Mouse (Mus musculus): ENCODE data around the gene Rdh5.
A peak's percentile ranks its signal among the peaks of the same experiment; 100 is the strongest.

The Rdh5 gene

GRCm38 (mm10) chr10:128929638-128930378 is 7.1 kb upstream of the Rdh5 start:
- DNase-seq, result peak; percentile 2 to 20

GRCm38 (mm10) chr10:128928356-128928755 is 5.7 kb upstream of the Rdh5 start:
- DNase-seq, result peak in 1 of 2 experiments; percentile 61

GRCm38 (mm10) chr10:128923935-128924334 is 1.2 kb upstream of the Rdh5 start, which contains the start of gene Bloc1s1:
Gene Bloc1s1 (minus strand): TSS chr10:128924035.
- DNase-seq, result no peak

- peak; percentile 94 to 96 for DNase-seq
These were observed 464 bp upstream of the Rdh5 start for GRCm38 (mm10) chr10:128923013-128923691.

GRCm38 (mm10) chr10:128921883-128922821 is 536 bp downstream of the Rdh5 start:
- no peak for DNase-seq

DNA sequence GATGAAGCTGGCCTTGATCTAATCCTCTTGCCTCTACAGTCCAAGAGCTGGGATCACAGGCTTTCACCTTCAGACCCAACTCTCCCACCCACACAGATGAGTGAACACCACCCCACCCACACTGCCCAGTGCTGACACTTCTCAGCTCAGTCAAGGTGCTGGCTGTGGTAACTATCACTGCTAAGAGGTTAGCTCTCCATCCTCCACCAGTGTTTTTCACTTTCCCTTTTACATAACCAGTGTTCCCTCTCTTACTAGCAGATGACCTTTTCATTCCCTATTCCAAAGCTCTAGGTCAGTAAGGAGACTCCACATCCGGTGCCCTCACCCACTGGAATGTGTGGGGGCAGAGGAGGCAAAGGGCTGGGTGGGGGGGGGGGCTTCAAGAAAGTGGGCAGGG is 1.4 kb downstream of the Rdh5 start:
- DNase-seq, result no peak

GRCm38 (mm10) chr10:128920736-128921161 is 1.9 kb downstream of the Rdh5 start:
- no peak for DNase-seq

- DNase-seq, result no peak
These were observed 2.7 kb downstream of the Rdh5 start for GRCm38 (mm10) chr10:128919966-128920365.

DNA sequence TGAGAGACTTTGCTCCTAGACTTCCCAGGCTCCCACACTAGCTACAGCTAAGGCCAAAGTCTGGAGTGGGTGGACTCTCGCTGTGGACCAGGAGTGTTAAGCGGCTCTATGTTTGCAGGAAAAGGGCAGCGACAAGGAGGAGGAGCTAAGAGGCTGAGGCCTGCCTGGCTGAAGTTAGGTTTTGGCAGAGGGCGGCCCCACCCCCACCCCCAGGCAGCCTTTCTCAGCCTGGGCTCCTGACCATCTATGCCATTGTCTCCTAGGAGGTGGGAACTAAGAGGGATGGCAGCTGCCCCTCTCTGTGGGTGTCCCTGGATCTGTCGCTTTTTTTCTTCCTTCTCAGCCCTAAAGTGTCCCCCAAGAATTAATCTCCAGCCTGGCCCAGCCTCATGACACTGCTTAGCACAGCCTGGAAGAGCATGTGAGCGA is 3.5 kb downstream of the Rdh5 start:
- DNase-seq, result peak; percentile 68 to 74

DNA sequence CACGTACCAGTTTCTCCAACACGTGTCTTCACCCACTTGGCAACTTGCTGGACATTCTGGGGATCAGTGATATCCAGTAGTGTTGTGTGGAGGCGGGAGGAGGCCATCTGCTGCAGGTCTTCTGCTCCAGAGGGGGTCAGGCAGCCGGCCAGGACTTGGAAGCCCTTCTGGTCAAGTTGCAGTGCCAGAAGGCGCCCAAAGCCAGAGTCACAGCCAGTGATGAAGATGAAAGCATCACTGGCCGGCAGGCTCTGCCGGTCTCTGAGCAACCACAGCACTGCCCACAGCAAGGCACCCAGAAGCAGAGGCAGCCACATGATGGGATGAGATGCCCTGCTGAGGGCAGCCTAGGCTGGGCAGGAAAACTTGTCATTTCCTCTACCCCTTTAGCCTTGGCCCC is 4.4 kb downstream of the Rdh5 start:
- peak; percentile 98 to 99 for DNase-seq

- no peak for DNase-seq
These were observed 5.3 kb downstream of the Rdh5 start for GRCm38 (mm10) chr10:128917400-128917799.

DNA sequence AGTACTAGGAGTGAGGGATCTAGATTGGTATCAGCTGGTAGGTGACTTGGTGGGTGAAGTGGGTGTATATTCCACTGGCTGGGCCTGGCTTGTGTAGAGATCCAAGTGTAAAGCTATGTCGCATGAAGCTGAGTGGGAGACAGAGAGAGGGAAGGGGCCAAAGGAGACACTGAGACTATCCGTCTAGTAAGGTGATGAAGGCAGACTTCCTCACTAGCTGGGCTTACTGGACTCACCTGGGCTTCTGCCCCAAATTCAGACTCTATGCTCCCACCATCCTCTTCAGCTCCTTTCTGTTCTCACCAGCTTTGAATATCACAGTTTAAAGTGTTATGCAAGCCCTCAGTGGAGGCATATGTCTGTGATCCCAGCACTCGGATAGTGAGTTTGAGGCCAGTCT is 6.0 kb downstream of the Rdh5 start:
- DNase-seq, result no peak

DNA sequence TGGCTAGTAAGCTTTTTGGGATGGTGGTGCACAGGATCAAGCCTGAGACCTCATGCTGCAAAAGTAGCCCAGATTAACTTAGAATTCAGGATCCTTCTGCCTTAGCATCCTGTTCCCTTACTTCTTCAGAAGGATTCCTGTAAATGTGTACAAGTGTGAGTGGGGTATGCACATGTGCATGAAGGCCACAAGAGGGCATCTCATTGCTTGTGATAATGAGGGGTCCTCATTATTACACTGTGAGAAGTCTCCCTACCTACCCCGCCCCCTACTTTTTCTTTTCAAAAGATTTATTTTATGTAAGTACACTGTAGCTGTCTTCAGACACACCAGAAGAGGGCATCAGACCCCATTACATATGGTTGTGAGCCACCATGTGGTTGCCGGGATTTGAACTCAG is 7.1 kb downstream of the Rdh5 start:
- DNase-seq, result no peak

GRCm38 (mm10) chr10:128913696-128914095 is 9.0 kb downstream of the Rdh5 start:
- peak in 1 of 2 experiments; percentile 50 for DNase-seq

GRCm38 (mm10) chr10:128913219-128913618 is 9.5 kb downstream of the Rdh5 start:
- DNase-seq, result peak; percentile 97

GRCm38 (mm10) chr10:128912791-128913190 is 9.9 kb downstream of the Rdh5 start:
- no peak for DNase-seq

DNA sequence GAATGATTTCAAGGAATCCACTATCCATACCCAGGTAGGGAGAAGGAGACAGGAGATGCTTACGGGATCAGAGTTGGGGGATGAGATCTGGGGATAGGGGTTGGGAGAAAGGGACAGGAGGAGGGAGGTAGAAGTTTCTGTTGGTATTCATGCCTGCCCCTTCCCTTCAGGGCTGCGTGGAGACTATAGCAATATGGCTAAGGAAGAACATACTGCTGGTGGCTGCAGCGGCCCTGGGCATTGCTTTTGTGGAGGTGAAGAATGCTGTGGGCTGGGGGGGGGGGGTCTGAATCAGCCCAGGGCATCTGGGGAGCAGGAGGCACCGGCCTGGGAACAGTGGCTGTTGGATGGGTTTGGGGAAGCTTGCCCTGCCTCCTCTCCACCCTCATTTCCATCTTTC is 10.4 kb downstream of the Rdh5 start:
- DNase-seq, result no peak

DNA sequence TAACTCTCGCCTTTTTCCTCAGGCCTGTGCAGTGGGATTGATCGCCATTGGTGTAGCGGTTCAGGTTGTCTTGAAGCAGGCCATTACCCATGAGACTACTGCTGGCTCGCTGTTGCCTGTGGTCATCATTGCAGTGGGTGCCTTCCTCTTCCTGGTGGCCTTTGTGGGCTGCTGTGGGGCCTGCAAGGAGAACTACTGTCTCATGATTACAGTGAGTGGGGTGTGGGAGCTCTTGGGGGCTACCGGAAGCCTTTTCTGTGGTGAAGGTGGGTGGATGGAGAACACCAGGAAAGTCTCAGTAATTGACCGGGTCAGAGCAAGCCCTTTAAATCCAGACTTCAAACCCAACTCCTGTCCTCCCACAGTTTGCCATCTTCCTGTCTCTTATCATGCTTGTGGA is 11.3 kb downstream of the Rdh5 start:
- no peak for DNase-seq

DNA sequence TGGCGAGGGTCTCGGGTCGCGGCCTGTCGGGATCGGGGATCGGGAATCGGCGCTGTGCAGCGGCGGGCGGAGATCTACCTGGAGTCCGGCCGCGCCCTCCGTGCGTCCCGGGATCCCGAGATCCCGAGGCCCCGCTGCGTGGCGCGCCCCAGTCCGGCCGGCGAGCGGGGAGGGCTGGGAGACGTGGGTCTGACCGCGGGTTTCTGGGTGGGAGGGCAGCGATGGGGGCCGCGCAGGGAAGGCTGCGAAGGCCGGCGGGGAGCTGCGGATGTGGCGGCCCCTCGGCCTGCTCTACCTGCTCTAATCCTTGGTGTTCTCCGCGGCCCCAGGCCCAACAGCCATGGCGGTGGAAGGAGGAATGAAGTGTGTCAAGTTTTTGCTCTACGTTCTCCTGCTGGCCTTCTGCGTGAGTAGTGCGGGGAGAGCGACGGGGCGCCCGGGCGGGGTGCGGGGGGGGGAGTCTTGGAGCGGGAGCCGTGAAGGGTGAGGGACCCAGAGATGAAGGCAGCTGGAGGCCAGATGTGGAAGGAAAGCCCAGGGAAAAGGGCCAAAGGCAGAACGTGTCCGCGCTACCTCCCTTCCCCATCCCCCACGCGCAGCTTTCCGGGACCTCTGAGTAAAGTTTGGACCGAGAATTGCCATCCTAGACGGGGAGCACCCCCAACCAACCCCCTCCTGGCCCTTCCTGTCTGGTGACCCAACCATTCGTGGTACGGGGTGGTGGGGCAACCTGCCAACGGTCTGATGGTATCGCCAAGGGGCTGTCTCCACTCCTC is 12.4 kb downstream of the Rdh5 start:
- peak in 1 of 2 experiments; percentile 58 for DNase-seq

- DNase-seq, result peak; percentile 62 to 81
These were observed 13.1 kb downstream of the Rdh5 start for GRCm38 (mm10) chr10:128909567-128910028.

GRCm38 (mm10) chr10:128908778-128909448 is 13.8 kb downstream of the Rdh5 start:
- no peak for DNase-seq
